Mouse (Mus musculus): Measurements from ENCODE around the gene Clcn1.

- TF ChIP-seq CTCF (IDR thresholded peaks at IDR 0.05; ENCODE audit: low read depth, low read length): no peak
- TF ChIP-seq POLR2A (IDR thresholded peaks at IDR 0.05; ENCODE audit: extremely low read depth, insufficient read depth, low read length): no peak
Measured at GRCm38 (mm10) chr6:42362074-42362473, 75.6 kb downstream of the Clcn1 start.
